Mouse (Mus musculus): ENCODE measurements around the gene Diras2.

Diras2 gene

GRCm38 (mm10) chr13:52531121-52531520 lies at the start of gene Diras2:
Diras2 (minus strand) TSS chr13:52531279.
- no peak for DNase-seq

- DNase-seq = no peak
These were observed 47.7 kb upstream of the Diras2 start for GRCm38 (mm10) chr13:52578776-52579175.

- no peak for DNase-seq
These were observed 46.9 kb upstream of the Diras2 start for GRCm38 (mm10) chr13:52577939-52578338.

- DNase-seq = no peak
These were observed 46.3 kb upstream of the Diras2 start for GRCm38 (mm10) chr13:52577326-52577920.

- no peak for DNase-seq
These were observed 45.8 kb upstream of the Diras2 start for GRCm38 (mm10) chr13:52576841-52577240.

GRCm38 (mm10) chr13:52576021-52576614 lies 45.0 kb upstream of the Diras2 start:
- DNase-seq = no peak

GRCm38 (mm10) chr13:52575483-52575882 lies 44.4 kb upstream of the Diras2 start:
- DNase-seq = no peak

GRCm38 (mm10) chr13:52574311-52574710 lies 43.2 kb upstream of the Diras2 start:
- DNase-seq = no peak

- DNase-seq = no peak
These were observed 41.7 kb upstream of the Diras2 start for GRCm38 (mm10) chr13:52572451-52573446.

- no peak for DNase-seq
These were observed 40.7 kb upstream of the Diras2 start for GRCm38 (mm10) chr13:52571591-52572384.

GRCm38 (mm10) chr13:52570276-52570675 lies 39.2 kb upstream of the Diras2 start:
- DNase-seq = no peak

- DNase-seq = no peak
These were observed 38.2 kb upstream of the Diras2 start for GRCm38 (mm10) chr13:52569194-52569769.

GRCm38 (mm10) chr13:52566777-52567176 lies 35.7 kb upstream of the Diras2 start:
- no peak for DNase-seq

- no peak for DNase-seq
These were observed 35.2 kb upstream of the Diras2 start for GRCm38 (mm10) chr13:52566188-52566760.

GRCm38 (mm10) chr13:52565103-52565739 lies 34.1 kb upstream of the Diras2 start:
- no peak for DNase-seq

- no peak for DNase-seq
These were observed 31.1 kb upstream of the Diras2 start for GRCm38 (mm10) chr13:52562166-52562571.

GRCm38 (mm10) chr13:52561367-52562165 lies 30.5 kb upstream of the Diras2 start:
- no peak for DNase-seq

GRCm38 (mm10) chr13:52557421-52557820 lies 26.3 kb upstream of the Diras2 start:
- DNase-seq = no peak

- no peak for DNase-seq
These were observed 23.6 kb upstream of the Diras2 start for GRCm38 (mm10) chr13:52554722-52555121.

GRCm38 (mm10) chr13:52552822-52553477 lies 21.9 kb upstream of the Diras2 start:
- DNase-seq = no peak

Data from thymus, adult 18-20 months (tissue).